Mouse (Mus musculus) telencephalon, adult 2 months (tissue): ENCODE results near the gene Cog5.

ENCODE experiments used
- DNase-seq: peaks from one replicate; pipeline ENCODE4 v3.0.0-alpha.2; 2011; ENCODE audit warnings: low read depth, low spot score

Cog5 gene

DNA sequence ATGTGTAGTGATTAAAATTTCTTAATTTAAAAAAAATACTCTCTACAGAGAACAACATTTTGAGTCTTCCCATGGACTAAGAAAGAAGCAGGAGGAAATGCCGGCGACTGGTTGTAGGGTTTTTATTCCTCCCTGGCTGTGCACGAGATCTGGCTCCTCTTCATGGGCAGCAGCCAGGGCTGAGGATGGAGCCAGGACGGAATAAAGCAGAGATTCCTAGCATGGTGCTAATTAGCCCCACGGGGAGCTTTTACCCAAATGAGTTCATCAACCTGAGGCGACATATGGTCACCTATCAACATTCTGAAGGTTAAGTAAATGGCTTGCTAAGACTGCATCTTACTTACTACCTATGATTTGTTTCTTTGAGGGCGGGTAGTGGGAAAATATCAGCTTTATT is 328.6 kb downstream of the Cog5 start:
- no peak for DNase-seq

DNA sequence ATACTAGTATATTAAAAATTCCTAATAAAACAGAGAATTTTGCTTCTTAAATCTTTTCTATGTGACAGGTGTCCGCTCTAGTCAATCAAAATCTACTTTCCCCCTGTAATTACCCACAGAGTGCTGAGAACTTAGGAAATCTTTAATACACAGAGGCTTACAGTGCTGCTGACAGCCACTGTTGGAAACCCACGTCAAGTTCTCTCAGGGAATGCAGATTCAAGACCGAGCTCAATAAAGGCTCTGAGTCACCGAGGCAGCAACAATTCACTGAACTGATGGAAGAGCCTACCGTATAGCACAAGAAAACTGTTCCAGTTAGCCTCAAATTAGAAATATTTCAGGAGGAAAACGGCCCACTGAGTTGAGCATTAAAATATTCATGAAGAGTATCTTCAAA is 329.1 kb downstream of the Cog5 start:
- no peak for DNase-seq

DNA sequence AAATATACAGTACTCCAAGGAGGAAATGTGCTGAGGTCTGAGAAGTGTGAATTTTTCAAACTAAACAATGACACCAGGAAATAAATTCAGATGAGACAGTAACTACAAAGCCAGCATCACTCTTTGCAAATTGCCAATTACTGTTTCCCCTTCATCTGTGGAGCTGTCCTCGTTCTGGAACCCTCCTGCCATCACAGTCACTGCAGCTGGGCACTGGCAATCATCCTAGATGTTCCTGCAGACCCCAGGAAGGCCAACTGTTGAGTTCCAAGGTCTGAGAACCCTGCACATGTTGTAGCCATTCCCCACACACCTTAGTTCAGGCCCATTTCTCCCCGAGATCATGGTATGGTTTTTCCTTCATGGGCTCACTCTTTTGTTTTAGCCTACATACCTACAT is 329.5 kb downstream of the Cog5 start:
- no peak for DNase-seq

GRCm38 (mm10) chr12:31984664-31985063 is 330.0 kb downstream of the Cog5 start:
- no peak for DNase-seq

- no peak for DNase-seq
These were observed 331.1 kb downstream of the Cog5 start for GRCm38 (mm10) chr12:31985738-31986137.

DNA sequence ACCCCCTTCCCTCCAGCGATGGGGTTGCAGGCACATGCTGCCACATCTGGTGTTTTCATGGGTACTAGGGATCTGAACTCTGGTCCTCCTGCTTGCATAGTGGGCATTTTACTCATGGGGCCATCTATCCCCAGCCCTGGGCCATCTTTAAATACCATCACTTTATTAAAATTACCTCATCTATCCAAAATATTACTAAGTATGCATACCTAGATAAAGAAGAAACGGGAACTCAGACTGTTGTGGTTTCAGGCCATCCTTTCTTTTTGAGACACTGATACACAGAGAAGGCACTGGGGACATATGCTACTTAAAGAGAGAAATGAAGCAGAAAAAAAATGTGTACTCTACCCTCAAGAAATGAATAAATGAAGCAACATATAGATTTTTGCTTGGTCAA is 331.8 kb downstream of the Cog5 start:
- no peak for DNase-seq
